Mouse (Mus musculus) CD4-positive helper T cell, adult 2 months (primary cell): ENCODE measurements at regions not wholly inside any gene's neighbourhood (a gene's known extent, or its start where the extent isn't known, plus 50 kb on each side); places are given as distances from the start of the nearest gene placed in this dataset.

ENCODE experiments used
- DNase-seq: peaks from one replicate; pipeline ENCODE4 v3.0.0-alpha.2; 2012; ENCODE audit warnings: low read depth, missing footprints, low spot score

GRCm38 (mm10) chr2:144123395-144124034 lies 90.7 kb downstream of the Banf2 start:
- DNase-seq, result no peak

- DNase-seq, result no peak
Observed at GRCm38 (mm10) chr2:144127082-144128037, 94.5 kb downstream of the Banf2 start.

GRCm38 (mm10) chr2:144128038-144128402 lies 95.2 kb downstream of the Banf2 start:
- no peak for DNase-seq

- no peak for DNase-seq
Observed at GRCm38 (mm10) chr2:144128527-144128926, 95.7 kb downstream of the Banf2 start.

- DNase-seq, result no peak
Observed at GRCm38 (mm10) chr2:144133806-144134574, 101.1 kb downstream of the Banf2 start.

GRCm38 (mm10) chr2:144134575-144134958 lies 101.7 kb downstream of the Banf2 start:
- DNase-seq, result no peak

- no peak for DNase-seq
Observed at GRCm38 (mm10) chr2:144135586-144135985, 102.7 kb downstream of the Banf2 start.

- no peak for DNase-seq
Observed at GRCm38 (mm10) chr2:144143620-144144384, 110.9 kb downstream of the Banf2 start.

GRCm38 (mm10) chr2:144144486-144145136 lies 111.8 kb downstream of the Banf2 start:
- DNase-seq, result no peak

- no peak for DNase-seq
Observed at GRCm38 (mm10) chr2:144156456-144157211, 113.8 kb upstream of the Mgme1 start.

- no peak for DNase-seq
Observed at GRCm38 (mm10) chr2:144157343-144157742, 113.1 kb upstream of the Mgme1 start.

GRCm38 (mm10) chr2:144158256-144158655 lies 112.2 kb upstream of the Mgme1 start:
- no peak for DNase-seq

- DNase-seq, result no peak
Observed at GRCm38 (mm10) chr2:144159854-144160331, 110.6 kb upstream of the Mgme1 start.

GRCm38 (mm10) chr2:144160434-144160833 lies 110.0 kb upstream of the Mgme1 start:
- no peak for DNase-seq

GRCm38 (mm10) chr2:144161852-144162251 lies 108.6 kb upstream of the Mgme1 start:
- DNase-seq, result no peak

- no peak for DNase-seq
Observed at GRCm38 (mm10) chr2:144164102-144164501, 106.4 kb upstream of the Mgme1 start.

- peak; percentile 75 for DNase-seq
Observed at GRCm38 (mm10) chr2:144164986-144165821, 105.3 kb upstream of the Mgme1 start.

- no peak for DNase-seq
Observed at GRCm38 (mm10) chr2:144166102-144166750, 104.2 kb upstream of the Mgme1 start.
